Mouse (Mus musculus) erythroid progenitor cell, adult 5-6 weeks (primary cell): ENCODE results near the gene Gtf3c1. TPM values are rescaled to one million over a fixed set of nuclear protein-coding genes. Genes with fewer than 3 reads are reported as not detected.

Source experiments
- ATAC-seq: replicated peaks from 2 replicates; pipeline ENCODE4 v1.8.0; 2016; ENCODE audit warnings: moderate number of reproducible peaks, mild to moderate bottlenecking, moderate TSS enrichment, inconsistent platforms; ENCODE audit not compliant: poor library complexity, low FRiP score, severe bottlenecking
- total RNA-seq, 2 experiments: library from RNA; stranded (forward) in 1 of 2; stranded (reverse) in 1 of 2; fragments of 150-400 nt in 1 of 2; fragments of 186-747, 209-891 nt in 1 of 2; gene quantifications; 2 replicates each; pipeline versions ENCODE4 v1.2.3 to v1.2.4; 2015 to 2017; ENCODE audit warnings: low replicate concordance in 2 of 2

The Gtf3c1 gene
- total RNA-seq, 2 experiments from 2014 or later, result 11.3 to 47.6 TPM

- no peak for ATAC-seq
Measured at GRCm38 (mm10) chr7:125625219-125625618, 82.4 kb downstream of the Gtf3c1 start.

- ATAC-seq, result no peak
Measured at GRCm38 (mm10) chr7:125622741-125623685, 84.6 kb downstream of the Gtf3c1 start.

- no peak for ATAC-seq
Measured at GRCm38 (mm10) chr7:125620077-125620476, 87.5 kb downstream of the Gtf3c1 start.

GRCm38 (mm10) chr7:125618016-125618415, 89.6 kb downstream of the Gtf3c1 start:
- ATAC-seq, result no peak

GRCm38 (mm10) chr7:125615453-125615852, 92.1 kb downstream of the Gtf3c1 start:
- ATAC-seq, result no peak

GRCm38 (mm10) chr7:125613579-125613978, 94.0 kb downstream of the Gtf3c1 start:
- ATAC-seq, result no peak

GRCm38 (mm10) chr7:125608183-125608688, 99.3 kb downstream of the Gtf3c1 start:
- ATAC-seq, result no peak

GRCm38 (mm10) chr7:125607384-125608182, 100.0 kb downstream of the Gtf3c1 start:
- no peak for ATAC-seq

GRCm38 (mm10) chr7:125606265-125607164, 101.1 kb downstream of the Gtf3c1 start:
- no peak for ATAC-seq

- ATAC-seq, result no peak
Measured at GRCm38 (mm10) chr7:125605725-125606139, 101.8 kb downstream of the Gtf3c1 start.

GRCm38 (mm10) chr7:125604362-125605319, 102.9 kb downstream of the Gtf3c1 start:
- no peak for ATAC-seq

GRCm38 (mm10) chr7:125603185-125603631, 104.4 kb downstream of the Gtf3c1 start, which contains the start of gene Il21r:
Gene Il21r, plus strand, starts transcription at chr7:125603429.
- ATAC-seq, result no peak

- ATAC-seq, result no peak
Measured at GRCm38 (mm10) chr7:125601821-125602448, 105.6 kb downstream of the Gtf3c1 start.

GRCm38 (mm10) chr7:125601280-125601670, 106.3 kb downstream of the Gtf3c1 start:
- ATAC-seq, result no peak

- no peak for ATAC-seq
Measured at GRCm38 (mm10) chr7:125600612-125601279, 106.8 kb downstream of the Gtf3c1 start.

- ATAC-seq, result no peak
Measured at GRCm38 (mm10) chr7:125600136-125600535, 107.4 kb downstream of the Gtf3c1 start.

- no peak for ATAC-seq
Measured at GRCm38 (mm10) chr7:125599373-125599973, 108.1 kb downstream of the Gtf3c1 start.
